Mouse (Mus musculus) liver, postnatal 0 days (tissue): Measurements from ENCODE around the gene Zbtb20. TPM values are rescaled to one million over a fixed set of nuclear protein-coding genes. Genes with fewer than 3 reads are reported as not detected.
A peak's percentile ranks its signal among the peaks of the same experiment; 100 is the strongest.

Experiments used
- ATAC-seq: fragments of 200-750 bp; cut with Nextera tagmentation; 2 replicates; pipeline ENCODE4 v1.8.0; 2017; ENCODE audit warnings: mild to moderate bottlenecking, moderate library complexity
- DNase-seq: peaks from one replicate; pipeline ENCODE4 v3.0.0-alpha.2; 2016
- H3K27ac ChIP-seq: fragments of 300-500 bp; sonication (generic); 2 replicates; pipeline ENCODE4 v1.5.1; 2014; ENCODE audit warnings: antibody characterized with exemption, moderate library complexity, mild to moderate bottlenecking, low read depth
- H3K27me3 ChIP-seq: fragments of 300-500 bp; sonication (generic); 2 replicates; pipeline ENCODE4 v1.6.1; 2014; ENCODE audit warnings: low read length, control low read depth, mixed read lengths; ENCODE audit not compliant: insufficient read depth
- H3K36me3 ChIP-seq: fragments of 300-500 bp; sonication (generic); replicated peaks from 2 replicates; pipeline ENCODE4 v1.6.1; 2014; ENCODE audit warnings: mild to moderate bottlenecking, control low read depth, low read length, moderate library complexity, mixed read lengths; ENCODE audit not compliant: insufficient read depth
- H3K4me1 ChIP-seq: fragments of 300-500 bp; sonication (generic); 2 replicates; pipeline ENCODE4 v1.6.1; 2014; ENCODE audit warnings: antibody characterized with exemption, mild to moderate bottlenecking, control low read depth; ENCODE audit not compliant: insufficient read depth
- H3K4me2 ChIP-seq: fragments of 300-500 bp; sonication (generic); 2 replicates; pipeline ENCODE4 v1.6.1; 2014; ENCODE audit warnings: low read depth, mild to moderate bottlenecking, low read length, moderate library complexity, mixed read lengths
- H3K4me3 ChIP-seq: fragments of 300-500 bp; sonication (generic); 2 replicates; pipeline ENCODE4 v1.5.1; 2014; ENCODE audit warnings: low read depth, low read length
- H3K9ac ChIP-seq: fragments of 300-500 bp; sonication (generic); replicated peaks from 2 replicates; pipeline ENCODE4 v1.6.1; 2014; ENCODE audit warnings: mild to moderate bottlenecking, moderate library complexity
- H3K9me3 ChIP-seq: fragments of 300-500 bp; sonication (generic); 2 replicates; pipeline ENCODE4 v1.6.1; 2016; ENCODE audit warnings: mild to moderate bottlenecking, control low read depth, low read length, mixed read lengths
- CTCF ChIP-seq: sonication (generic); IDR thresholded peaks from 2 replicates; pipeline ENCODE4 v1.5.1; 2016; ENCODE audit warnings: antibody characterized with exemption, low read depth
- EP300 ChIP-seq: IDR thresholded peaks from 2 replicates; pipeline ENCODE4 v1.6.1; 2016; ENCODE audit warnings: antibody characterized with exemption, low read depth, mild to moderate bottlenecking
- WGBS: fragments of 180-500 bp; shearing (Covaris S2); extraction: QIAGEN DNeasy Blood & Tissue Kit; methylation state at CpG from one replicate; pipeline ENCODE4 v1.1.7; 2014; ENCODE audit not compliant: insufficient replicate concordance; 5-methylcytosine and 5-hydroxymethylcytosine counted together
- polyA plus RNA-seq: library from polyadenylated mRNA; unstranded; fragments of >200 nt; fragmentation: Nextera tagmentation; extraction: Ambion mirVana; gene quantifications from 2 replicates; pipeline ENCODE4 v1.2.1, GENCODE M21; 2015

Zbtb20 gene
- polyA plus RNA-seq, 1 experiment from 2014 or later = 9.2 TPM

DNA sequence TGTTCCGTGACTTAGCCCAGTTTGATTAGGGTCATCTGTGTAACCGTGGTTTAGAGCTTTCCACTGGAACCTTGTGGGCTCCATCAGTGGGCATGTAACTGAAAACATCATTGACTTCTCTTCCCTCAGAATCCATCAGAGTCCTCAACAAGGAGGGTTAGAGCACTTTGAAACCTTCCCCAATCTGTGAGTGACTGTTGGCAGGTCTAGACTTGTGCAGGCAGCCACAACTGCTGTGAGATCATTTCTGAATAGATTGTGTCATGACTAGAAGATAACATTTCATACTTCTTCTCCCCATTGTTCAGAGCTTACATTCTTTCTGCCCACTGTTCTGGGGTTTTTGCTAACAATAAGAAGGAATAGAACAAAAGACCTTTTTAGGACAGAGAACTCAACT lies 385.2 kb downstream of the Zbtb20 start:
- ATAC-seq (no peak), DNase-seq (no peak)
- Histone ChIP-seq H3K4me2 (no peak overlapping the region), H3K9ac (no peak overlapping the region), H3K4me1 (no peaks in the 10 kb centered on the region), H3K4me3 (no peak overlapping the region), H3K27me3 (no peaks in the 10 kb centered on the region), H3K27ac (no peak overlapping the region), H3K36me3 (no peaks in the 10 kb centered on the region), H3K9me3 (no peaks in the 10 kb centered on the region)
- WGBS = 79% methylated on average over 2 of the region's 2 CpGs
- TF ChIP-seq EP300 (no peak), CTCF (no peak)

DNA sequence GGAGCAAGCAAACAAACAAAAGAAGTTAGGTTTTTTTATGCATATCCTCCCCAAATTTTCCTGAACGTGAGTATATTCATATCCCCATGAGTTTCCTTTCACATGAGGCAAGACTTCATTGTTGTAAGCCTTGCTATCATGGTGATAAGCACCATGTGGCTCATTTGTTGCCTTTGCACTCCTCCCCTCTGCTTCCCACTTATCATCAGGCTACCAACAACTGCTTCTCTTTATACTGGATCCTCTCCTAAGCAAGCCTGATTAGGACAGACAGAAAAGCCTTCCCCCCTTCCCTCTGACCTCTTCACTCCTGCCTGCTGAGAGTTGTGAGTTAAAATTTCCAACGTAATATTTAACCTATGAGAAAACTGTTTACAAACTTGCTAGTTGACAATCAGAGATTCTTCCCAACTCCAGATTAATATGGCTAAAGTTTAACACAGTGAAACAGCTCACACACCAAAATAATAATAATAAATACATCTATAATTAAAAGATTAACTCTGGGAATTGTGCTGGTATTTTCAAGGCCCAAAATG lies 398.4 kb downstream of the Zbtb20 start:
- H3K4me3 ChIP-seq = no peak overlapping the region
- H3K36me3 ChIP-seq = 0 out of 2 replicates have a peak, but pooled peaks cover 2% of the 10 kb centered on the region
- WGBS = 54% methylated on average over 2 of the region's 2 CpGs
- DNase-seq (no peak), ATAC-seq (no peak)
- no peaks in the 10 kb centered on the region for H3K27me3 ChIP-seq
- H3K9ac ChIP-seq = no peak overlapping the region
- H3K27ac ChIP-seq = no peak overlapping the region
- H3K4me1 ChIP-seq = no peaks in the 10 kb centered on the region
- H3K9me3 ChIP-seq = no peaks in the 10 kb centered on the region
- no peak overlapping the region for H3K4me2 ChIP-seq
- TF ChIP-seq CTCF = no peak
- no peak for TF ChIP-seq EP300

- H3K9me3 ChIP-seq = peaks cover 5% of the 10 kb centered on the region
- DNase-seq (no peak), ATAC-seq (no peak)
- H3K27me3 ChIP-seq = no peaks in the 10 kb centered on the region
- no peak overlapping the region for H3K4me2 ChIP-seq
- H3K9ac ChIP-seq = no peak overlapping the region
- H3K27ac ChIP-seq = no peak overlapping the region
- 85% methylated on average over 4 of the region's 4 CpGs for WGBS
- no peaks in the 10 kb centered on the region for H3K4me1 ChIP-seq
- no peak overlapping the region for H3K4me3 ChIP-seq
- no peak for TF ChIP-seq EP300
- TF ChIP-seq CTCF = no peak
- no peaks in the 10 kb centered on the region for H3K36me3 ChIP-seq
Observed at GRCm38 (mm10) chr16:43276764-43277163, 401.1 kb downstream of the Zbtb20 start.

DNA sequence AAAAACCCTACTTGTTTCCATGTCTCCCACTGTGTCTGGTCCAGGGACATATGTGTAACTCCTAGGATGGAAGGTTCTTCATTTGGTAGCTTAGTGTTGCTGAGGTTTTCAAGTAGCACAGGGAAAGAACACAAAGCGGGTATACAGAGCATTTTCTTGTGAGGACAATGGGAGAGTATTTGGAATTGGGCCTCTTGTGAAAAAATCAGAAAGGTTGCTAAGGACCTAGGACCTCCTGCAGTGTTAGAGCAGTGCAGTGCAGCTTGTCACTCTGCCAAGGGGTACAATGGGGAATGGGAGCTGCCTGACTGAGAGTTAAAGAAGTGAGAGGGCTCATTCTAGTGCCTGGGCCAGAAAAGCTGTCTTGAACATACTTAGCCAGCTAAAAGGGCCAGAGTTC lies 410.6 kb downstream of the Zbtb20 start:
- ATAC-seq (no peak), DNase-seq (no peak)
- Histone ChIP-seq H3K9ac (no peak overlapping the region), H3K4me3 (no peak overlapping the region), H3K36me3 (no peaks in the 10 kb centered on the region), H3K27me3 (no peaks in the 10 kb centered on the region), H3K9me3 (no peaks in the 10 kb centered on the region), H3K27ac (no peak overlapping the region), H3K4me2 (no peak overlapping the region), H3K4me1 (no peaks in the 10 kb centered on the region)
- no peak for TF ChIP-seq CTCF
- TF ChIP-seq EP300 = no peak
- WGBS = 68% methylated on average over 1 of the region's 1 CpGs

DNA sequence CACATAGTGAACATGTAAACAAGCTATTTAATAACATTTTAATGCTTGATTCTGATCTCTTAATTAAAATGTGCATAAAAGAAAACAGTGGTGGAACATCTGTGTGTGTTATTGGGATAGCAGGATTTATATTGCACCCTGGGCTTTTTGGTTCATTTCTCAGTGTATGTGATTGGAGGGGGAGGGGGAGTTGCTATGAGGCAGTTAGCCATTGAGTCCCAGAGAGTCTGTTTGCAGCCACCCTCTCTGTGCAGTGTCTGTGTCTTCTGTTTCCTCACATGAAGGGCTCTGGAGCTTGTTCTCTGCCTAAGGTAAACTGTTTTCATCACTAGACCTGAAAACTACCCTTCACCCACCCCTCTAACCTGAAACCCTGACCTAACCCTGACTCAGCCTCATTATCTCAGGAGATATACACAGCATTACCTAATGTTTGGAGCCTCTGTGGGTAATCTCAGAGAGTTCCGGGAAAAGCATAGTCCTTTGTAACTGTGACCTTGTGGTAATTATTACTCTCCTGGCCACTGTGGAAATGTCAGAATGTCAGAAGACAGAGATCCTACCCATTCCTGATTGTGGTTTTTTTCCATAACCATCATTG lies 411.2 kb downstream of the Zbtb20 start:
- peak; percentile 73 for ATAC-seq
- WGBS = 55% methylated on average over 1 of the region's 1 CpGs
- TF ChIP-seq EP300 = no peak
- no peak for TF ChIP-seq CTCF

DNA sequence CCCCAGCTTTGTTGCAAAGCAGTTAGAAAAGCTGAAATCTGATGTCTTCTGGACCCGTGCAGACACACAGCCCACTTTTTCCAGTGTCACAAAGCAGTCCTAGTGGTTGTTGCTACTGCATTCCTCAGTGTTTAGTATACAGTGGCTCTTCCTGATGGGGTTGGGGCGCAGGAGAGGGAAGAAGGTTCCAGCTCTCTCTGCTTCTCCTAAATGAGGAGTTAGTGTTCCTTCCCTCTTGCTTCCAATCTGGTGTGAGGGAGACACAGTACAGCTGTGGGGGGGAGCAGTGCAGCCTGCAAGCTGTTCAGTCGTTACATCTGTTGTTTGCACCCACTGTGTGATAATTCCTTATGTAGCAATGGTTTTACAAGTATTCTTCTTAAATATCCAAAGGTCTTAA lies 415.7 kb downstream of the Zbtb20 start:
- Histone ChIP-seq H3K4me1 (no peaks in the 10 kb centered on the region), H3K4me3 (no peak overlapping the region), H3K36me3 (peaks cover 3% of the 10 kb centered on the region; the same call in 1 of the 2 replicates), H3K27me3 (no peaks in the 10 kb centered on the region), H3K9ac (no peak overlapping the region), H3K27ac (no peak overlapping the region), H3K9me3 (no peaks in the 10 kb centered on the region), H3K4me2 (no peak overlapping the region)
- 75% methylated on average over 3 of the region's 3 CpGs for WGBS
- DNase-seq = no peak
- no peak for TF ChIP-seq CTCF
- TF ChIP-seq EP300 = no peak
- no peak for ATAC-seq

More for the DNA sequence above, 411.2 kb downstream of the Zbtb20 start:
- no peak overlapping the region for H3K4me3 ChIP-seq
- H3K36me3 ChIP-seq = no peaks in the 10 kb centered on the region
- H3K9me3 ChIP-seq = no peaks in the 10 kb centered on the region
- no peak overlapping the region for H3K9ac ChIP-seq
- no peak for DNase-seq
- no peaks in the 10 kb centered on the region for H3K4me1 ChIP-seq
- H3K27me3 ChIP-seq = no peaks in the 10 kb centered on the region
- no peak overlapping the region for H3K4me2 ChIP-seq
- no peak overlapping the region for H3K27ac ChIP-seq
